Mouse (Mus musculus): ENCODE results near the gene Xxylt1.

Gene Xxylt1

GRCm38 (mm10) chr16:30959692-30960091, 121.5 kb downstream of the Xxylt1 start:
- in situ Hi-C loops (cut with MboI, MseI) = no loop called here

DNA sequence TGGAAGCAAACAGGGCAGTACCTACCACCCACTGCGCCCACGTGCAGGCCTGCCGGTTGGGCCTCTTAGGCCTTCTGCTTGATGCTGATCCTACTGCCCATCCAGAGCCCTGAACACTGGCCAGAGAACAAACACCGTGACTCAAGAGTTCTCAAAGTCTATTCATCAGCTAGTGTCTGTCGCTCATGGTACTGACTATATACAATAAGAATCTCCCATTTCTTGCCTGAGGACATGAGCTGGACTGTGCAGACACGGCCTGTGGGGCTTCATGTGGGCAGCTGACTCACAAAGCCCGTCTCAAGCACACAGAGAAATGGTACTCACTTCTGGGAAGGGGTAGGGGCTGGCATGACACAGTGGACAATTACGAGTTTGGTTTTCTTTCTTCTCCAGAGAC, 125.1 kb downstream of the Xxylt1 start:
- in situ Hi-C loops (cut with MboI, MseI) = no loop called here

DNA sequence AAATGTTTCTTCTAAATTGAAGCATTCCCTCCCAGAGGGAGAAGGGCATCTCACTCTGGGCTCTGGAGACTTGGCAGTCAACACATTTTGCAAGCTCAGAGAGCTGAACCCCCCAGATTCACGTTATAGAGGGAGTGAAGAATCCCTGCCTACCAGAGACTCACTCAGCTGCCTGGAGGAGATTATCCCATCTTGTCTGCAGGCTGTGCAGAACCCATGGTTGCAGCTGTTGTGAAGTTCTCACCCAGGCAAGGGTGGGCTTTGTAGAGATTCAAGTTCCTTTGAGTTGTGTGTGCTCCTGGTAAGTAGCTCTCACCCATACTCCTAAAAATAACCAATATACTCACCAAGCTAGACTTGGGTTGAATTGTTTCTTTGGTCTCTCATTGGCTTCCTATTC, 132.6 kb downstream of the Xxylt1 start:
- in situ Hi-C loops (cut with MboI, MseI) = loop anchor here (25.0 kb wide), 1 partner anchor 414 kb away; no protein-coding TSS in a partner anchor

DNA sequence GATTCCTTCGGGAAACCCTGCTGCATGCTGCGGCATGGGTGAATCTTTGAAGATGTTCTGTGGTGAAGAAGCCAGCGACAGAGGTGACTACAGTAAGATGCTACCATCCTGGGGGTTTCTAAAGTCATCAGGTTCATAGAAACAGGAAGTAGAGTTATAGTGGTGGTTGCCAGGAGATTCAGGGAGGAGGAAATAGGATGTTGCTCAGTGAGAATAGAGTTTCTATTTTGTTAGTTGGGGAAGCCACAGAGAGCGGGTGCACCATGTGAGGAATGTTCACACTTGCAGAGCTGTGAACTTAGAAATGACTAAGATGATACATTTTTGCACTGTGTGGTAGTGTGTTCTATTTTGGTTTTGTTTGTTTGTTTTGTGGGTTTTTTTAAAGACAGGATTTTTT, 133.0 kb downstream of the Xxylt1 start:
- in situ Hi-C loops (cut with MboI, MseI) = loop anchor here (25.0 kb wide), 1 partner anchor 414 kb away; no protein-coding TSS in a partner anchor

DNA sequence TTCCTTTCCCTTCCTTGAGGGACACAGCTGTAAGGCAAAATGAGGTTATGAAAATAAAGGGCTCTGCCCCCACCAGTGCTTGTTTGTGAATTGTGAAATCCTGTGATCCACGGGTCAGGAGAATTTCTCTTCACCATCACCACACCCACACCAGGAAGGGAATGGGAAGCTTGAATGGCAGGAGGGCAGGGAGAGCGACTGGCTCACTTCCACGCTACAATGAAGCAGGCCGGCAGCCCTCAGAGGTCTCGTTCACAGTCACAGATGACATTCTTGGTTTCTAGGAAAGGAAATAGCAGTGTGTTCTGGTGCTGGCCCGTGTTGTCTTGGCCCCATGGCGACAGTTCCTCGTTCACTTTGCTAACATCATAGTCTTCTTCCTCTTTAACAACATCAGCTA, 136.3 kb downstream of the Xxylt1 start:
- in situ Hi-C loops (cut with MboI, MseI) = loop anchor here (25.0 kb wide), 1 partner anchor 417 kb away; no protein-coding TSS in a partner anchor

DNA sequence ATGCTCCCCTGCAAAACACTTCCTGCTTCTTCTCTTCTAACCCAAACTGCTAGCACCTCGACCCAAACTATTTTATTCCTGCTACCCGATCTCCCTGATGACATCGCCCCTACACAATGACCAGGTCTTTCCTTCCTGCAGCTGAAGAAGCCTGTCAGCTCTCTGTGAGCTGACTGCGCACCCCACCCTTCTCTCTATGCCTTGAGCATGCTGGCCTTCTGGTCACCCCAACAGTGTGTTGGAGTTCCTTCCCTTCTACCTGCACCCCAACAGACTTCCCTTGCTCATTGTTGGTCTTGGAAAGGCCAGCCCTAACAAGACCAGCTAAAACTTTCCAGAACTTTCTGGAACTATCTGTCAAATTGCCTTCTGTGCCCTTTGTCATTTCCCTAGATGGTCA, 137.3 kb downstream of the Xxylt1 start:
- in situ Hi-C loops (cut with MboI, MseI) = loop anchor here (25.0 kb wide), 1 partner anchor 418 kb away; no protein-coding TSS in a partner anchor

DNA sequence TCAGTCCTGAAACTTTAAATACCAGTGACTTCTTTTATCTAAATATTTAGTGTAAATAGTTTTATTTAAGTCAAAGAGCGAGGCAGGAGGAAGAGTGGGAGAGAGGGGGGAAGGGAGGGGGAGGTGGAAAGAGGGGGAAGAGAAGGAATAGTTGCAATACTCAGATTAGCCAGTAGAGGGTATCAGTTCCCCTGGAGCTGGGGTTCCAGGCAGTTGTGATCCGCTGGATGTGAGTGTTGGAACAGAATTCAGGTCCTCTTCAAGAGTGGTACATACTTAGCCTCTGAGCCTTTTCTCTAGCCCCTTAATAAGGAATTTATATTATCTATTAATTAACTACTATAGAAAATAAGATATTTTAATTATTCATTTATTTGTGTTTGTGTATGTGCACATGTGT, 140.5 kb downstream of the Xxylt1 start:
- in situ Hi-C loops (cut with MboI, MseI) = loop anchor here (25.0 kb wide), 1 partner anchor 422 kb away; no protein-coding TSS in a partner anchor

- in situ Hi-C loops (cut with MboI, MseI) = loop anchor here (25.0 kb wide), 1 partner anchor 422 kb away; no protein-coding TSS in a partner anchor
Observed at GRCm38 (mm10) chr16:30939903-30940302, 141.3 kb downstream of the Xxylt1 start.

DNA sequence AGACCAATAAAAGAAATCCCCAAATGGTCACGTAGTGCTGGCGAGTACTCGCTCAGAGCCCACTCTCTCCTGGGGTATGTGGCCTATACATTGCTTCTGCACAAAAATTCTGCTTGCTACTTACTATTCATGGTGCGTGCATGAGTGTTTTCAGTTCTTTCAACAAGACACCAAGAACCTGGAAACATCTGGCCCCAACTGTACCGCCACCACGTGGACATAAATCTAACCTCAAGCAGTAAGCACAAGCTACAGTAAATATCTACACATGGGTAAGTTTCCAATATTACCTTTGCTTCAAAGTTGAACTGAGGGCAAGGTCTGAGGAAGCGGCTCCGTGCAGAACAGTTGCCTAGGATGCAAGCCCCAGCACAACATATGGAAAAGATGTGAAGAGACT, 142.0 kb downstream of the Xxylt1 start:
- in situ Hi-C loops (cut with MboI, MseI) = loop anchor here (25.0 kb wide), 1 partner anchor 423 kb away; no protein-coding TSS in a partner anchor

- in situ Hi-C loops (cut with MboI, MseI) = loop anchor here (25.0 kb wide), 1 partner anchor 424 kb away; no protein-coding TSS in a partner anchor
Observed at GRCm38 (mm10) chr16:30938664-30939063, 142.6 kb downstream of the Xxylt1 start.

DNA sequence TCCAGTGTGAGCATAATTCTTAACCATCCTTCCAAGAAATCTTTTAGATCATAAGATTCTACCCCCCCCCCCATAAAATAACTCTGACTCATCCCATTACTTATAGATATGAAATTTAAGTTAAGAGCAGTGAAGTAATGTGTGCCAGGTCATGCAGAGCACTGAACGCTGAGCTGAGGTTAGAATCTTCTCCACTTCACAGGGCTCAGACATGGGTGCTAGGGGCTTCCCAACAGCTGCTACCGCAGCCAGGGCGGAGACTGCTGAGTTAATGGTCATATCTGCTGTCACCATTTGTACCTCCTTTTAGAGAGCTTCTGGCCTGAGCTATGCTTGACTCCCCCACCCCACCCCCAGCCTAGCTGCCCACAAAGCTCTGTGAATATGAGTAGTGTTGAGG, 143.6 kb downstream of the Xxylt1 start:
- in situ Hi-C loops (cut with MboI, MseI) = loop anchor here (25.0 kb wide), 1 partner anchor 425 kb away; no protein-coding TSS in a partner anchor

DNA sequence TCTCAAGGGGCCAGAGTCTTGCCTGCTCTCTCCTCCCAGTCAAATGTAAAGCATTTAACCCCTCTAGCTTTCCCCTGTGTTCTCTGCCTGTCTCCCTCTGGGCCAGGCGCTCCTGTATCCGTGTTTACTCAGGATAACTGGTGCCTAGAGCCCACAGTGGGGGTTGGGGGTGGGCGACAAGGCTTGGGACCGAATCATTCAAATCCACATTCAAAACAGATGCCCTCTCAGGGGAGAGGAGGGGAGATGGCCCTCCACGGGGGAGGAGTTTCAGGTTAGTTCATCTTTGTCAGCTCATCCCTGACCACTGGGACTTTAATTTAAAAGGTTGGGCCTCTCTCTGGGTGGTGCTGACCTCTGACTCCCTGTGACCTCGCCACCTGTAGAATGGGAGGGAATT, 144.8 kb downstream of the Xxylt1 start:
- in situ Hi-C loops (cut with MboI, MseI) = loop anchor here (25.0 kb wide), 1 partner anchor 426 kb away; no protein-coding TSS in a partner anchor

DNA sequence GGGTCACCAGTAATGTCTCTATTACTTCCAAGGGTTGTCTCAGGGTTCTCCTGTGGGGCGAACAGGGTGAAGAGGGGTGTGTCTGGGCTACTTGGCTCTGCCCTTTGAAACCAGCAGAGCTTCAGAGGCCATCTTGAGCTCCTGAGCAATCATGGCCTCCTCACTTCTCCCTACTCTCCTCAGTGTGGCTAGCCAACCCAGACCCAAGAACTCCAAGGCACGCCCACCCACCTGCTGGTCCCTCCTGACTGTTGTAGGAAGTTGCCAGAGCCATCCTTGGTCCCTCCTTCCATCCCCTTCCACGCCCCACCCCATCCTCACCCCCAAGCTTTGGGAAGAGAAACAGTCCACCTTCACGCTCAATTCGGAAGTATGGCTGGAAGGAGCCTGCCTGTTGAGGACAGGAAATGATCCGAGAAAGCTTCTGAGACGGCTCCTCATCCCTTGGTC, 145.2 kb downstream of the Xxylt1 start:
- in situ Hi-C loops (cut with MboI, MseI) = loop anchor here (25.0 kb wide), 1 partner anchor 426 kb away; no protein-coding TSS in a partner anchor

- in situ Hi-C loops (cut with MboI, MseI) = loop anchor here (25.0 kb wide), 1 partner anchor 427 kb away; no protein-coding TSS in a partner anchor
Observed at GRCm38 (mm10) chr16:30934967-30935690, 146.1 kb downstream of the Xxylt1 start.

GRCm38 (mm10) chr16:30934205-30934780, 146.9 kb downstream of the Xxylt1 start:
- in situ Hi-C loops (cut with MboI, MseI) = loop anchor here (25.0 kb wide), 1 partner anchor 428 kb away; no protein-coding TSS in a partner anchor

DNA sequence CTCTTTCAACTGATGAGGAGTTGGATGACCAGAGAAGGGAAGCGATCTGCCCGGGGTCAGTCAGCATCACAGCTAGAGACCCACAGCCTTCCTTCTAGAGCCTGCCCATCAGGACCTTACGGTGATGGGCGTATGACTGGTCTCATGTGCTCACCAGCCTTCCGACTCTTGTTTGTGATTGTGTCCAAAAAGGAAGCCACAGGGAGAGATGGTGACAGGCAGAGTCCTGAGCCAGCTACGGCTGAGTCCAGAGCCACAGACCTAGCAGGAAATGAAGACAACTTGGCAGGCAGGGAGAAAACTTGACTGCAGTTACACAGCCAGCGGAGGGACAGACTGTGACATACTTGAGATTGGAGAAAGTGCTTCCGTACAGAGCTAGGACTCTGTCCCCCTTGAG, 147.9 kb downstream of the Xxylt1 start:
- in situ Hi-C loops (cut with MboI, MseI) = loop anchor here (25.0 kb wide), 1 partner anchor 429 kb away; no protein-coding TSS in a partner anchor

DNA sequence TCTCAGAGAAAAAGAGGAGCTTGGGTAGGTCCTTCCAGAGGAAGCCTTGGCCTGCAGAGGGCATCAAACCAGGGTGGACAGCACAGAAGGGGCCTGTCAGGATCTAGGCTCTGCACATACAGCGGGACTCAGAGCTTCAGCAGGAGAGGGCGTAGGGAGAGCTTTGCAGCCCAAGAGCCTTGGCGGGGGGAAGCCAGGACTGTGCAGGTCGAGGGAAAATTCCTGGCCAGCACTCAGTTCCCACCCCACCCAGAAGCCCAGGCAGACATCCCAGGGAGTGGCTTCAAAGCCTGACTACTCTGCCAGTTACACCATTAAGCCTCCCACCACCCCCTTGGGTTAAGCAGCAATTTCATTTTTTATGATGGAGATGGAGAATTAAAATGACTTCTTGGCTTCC, 148.4 kb downstream of the Xxylt1 start:
- in situ Hi-C loops (cut with MboI, MseI) = loop anchor here (25.0 kb wide), 1 partner anchor 430 kb away; no protein-coding TSS in a partner anchor

GRCm38 (mm10) chr16:30932196-30932595, 149.0 kb downstream of the Xxylt1 start:
- in situ Hi-C loops (cut with MboI, MseI) = loop anchor here (25.0 kb wide), 1 partner anchor 430 kb away; no protein-coding TSS in a partner anchor

DNA sequence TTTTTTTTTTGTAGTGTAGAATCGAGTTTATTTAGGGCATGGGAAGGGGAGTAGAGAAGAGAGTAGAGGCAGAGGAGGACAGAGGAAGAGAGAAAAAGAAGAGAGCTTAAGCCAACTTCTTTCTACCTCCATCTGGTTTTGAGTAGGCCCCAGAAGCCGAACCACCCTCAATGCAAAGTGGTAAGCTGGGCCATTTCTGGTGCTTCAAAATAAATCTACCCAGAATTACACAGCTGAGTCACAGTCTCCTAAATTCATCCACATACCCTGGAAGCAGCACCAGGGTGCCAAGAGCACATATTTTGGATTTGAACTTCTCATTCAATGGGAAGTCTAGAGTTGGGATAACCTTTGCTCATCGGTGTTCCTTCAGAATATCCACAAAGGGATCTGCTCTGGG, 152.1 kb downstream of the Xxylt1 start:
- in situ Hi-C loops (cut with MboI, MseI) = loop anchor here (25.0 kb wide), 1 partner anchor 433 kb away; no protein-coding TSS in a partner anchor

DNA sequence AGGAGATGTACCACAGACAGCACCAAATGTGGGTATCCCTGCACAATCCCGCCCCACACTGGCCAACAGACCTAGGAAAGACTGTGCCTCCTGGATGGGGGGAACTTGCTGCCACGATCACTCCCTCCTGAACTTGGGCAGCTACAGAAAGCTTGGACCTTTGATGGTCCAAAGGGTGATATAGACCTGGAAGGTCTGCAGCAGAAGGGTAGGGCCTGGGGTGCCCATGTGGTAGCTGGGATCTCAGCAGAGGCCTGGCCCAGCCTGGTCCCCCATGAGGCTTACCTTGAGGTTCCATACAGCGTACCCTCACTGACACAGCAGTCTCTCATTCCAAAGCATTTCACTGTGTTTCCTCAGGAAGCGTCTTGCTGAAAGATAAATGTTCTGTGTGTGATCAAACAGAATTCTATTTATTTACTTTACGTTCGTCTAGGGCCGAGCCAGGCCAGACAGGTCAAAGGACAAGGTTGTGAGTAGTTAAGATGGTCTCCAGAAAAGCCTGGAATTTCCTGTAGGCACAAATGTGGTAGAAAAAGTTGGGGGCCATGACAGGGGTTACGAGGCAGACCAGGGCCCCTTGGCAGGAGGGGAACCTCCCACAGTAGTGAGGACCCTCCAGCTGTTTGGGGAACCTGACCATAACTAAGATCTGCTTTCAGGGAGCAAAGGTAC, 153.0 kb downstream of the Xxylt1 start:
- in situ Hi-C loops (cut with MboI, MseI) = loop anchor here (25.0 kb wide), 1 partner anchor 434 kb away; no protein-coding TSS in a partner anchor

GRCm38 (mm10) chr16:30925496-30925895, 155.7 kb downstream of the Xxylt1 start:
- in situ Hi-C loops (cut with MboI, MseI) = loop anchor here (25.0 kb wide), 1 partner anchor 437 kb away; no protein-coding TSS in a partner anchor
